Mouse (Mus musculus) urinary bladder, postnatal 25 days (tissue): ENCODE measurements around the gene Nudt2.
A peak's percentile ranks its signal among the peaks of the same experiment; 100 is the strongest.

Source experiments
- DNase-seq: peaks from one replicate; pipeline ENCODE4 v3.0.0; 2022; ENCODE audit warnings: low spot score

Nudt2 gene

GRCm38 (mm10) chr4:41494378-41494777 is 29.4 kb downstream of the Nudt2 start:
- no peak for DNase-seq

GRCm38 (mm10) chr4:41495076-41495475 is 30.1 kb downstream of the Nudt2 start:
- no peak for DNase-seq

GRCm38 (mm10) chr4:41495850-41496249 is 30.9 kb downstream of the Nudt2 start:
- DNase-seq = no peak

- DNase-seq = no peak
These were observed 32.1 kb downstream of the Nudt2 start for GRCm38 (mm10) chr4:41497046-41497445.

GRCm38 (mm10) chr4:41497579-41497978 is 32.6 kb downstream of the Nudt2 start:
- no peak for DNase-seq

- DNase-seq = no peak
These were observed 33.3 kb downstream of the Nudt2 start for GRCm38 (mm10) chr4:41497995-41498845.

GRCm38 (mm10) chr4:41498921-41499391 is 34.0 kb downstream of the Nudt2 start:
- DNase-seq = no peak

GRCm38 (mm10) chr4:41499619-41500018 is 34.7 kb downstream of the Nudt2 start:
- DNase-seq = no peak

GRCm38 (mm10) chr4:41500787-41501186 is 35.8 kb downstream of the Nudt2 start:
- DNase-seq = no peak

- DNase-seq = no peak
These were observed 37.4 kb downstream of the Nudt2 start for GRCm38 (mm10) chr4:41502171-41502940.

- peak; percentile 98 for DNase-seq
These were observed 38.0 kb downstream of the Nudt2 start, which contains the start of gene AI464131 for GRCm38 (mm10) chr4:41502986-41503412. Gene AI464131 (minus strand): TSS chr4:41503076.

- DNase-seq = no peak
These were observed 39.4 kb downstream of the Nudt2 start for GRCm38 (mm10) chr4:41504325-41504724.

- no peak for DNase-seq
These were observed 40.2 kb downstream of the Nudt2 start for GRCm38 (mm10) chr4:41505131-41505551.

- no peak for DNase-seq
These were observed 41.2 kb downstream of the Nudt2 start for GRCm38 (mm10) chr4:41506156-41506555.

GRCm38 (mm10) chr4:41506906-41507305 is 42.0 kb downstream of the Nudt2 start:
- peak; percentile 86 for DNase-seq

GRCm38 (mm10) chr4:41507326-41507924 is 42.5 kb downstream of the Nudt2 start:
- no peak for DNase-seq

- DNase-seq = no peak
These were observed 43.0 kb downstream of the Nudt2 start for GRCm38 (mm10) chr4:41507998-41508397.

- no peak for DNase-seq
These were observed 48.4 kb downstream of the Nudt2 start for GRCm38 (mm10) chr4:41513309-41513708.

GRCm38 (mm10) chr4:41513714-41514113 is 48.8 kb downstream of the Nudt2 start:
- DNase-seq = no peak

- DNase-seq = no peak
These were observed 52.3 kb downstream of the Nudt2 start, which contains the start of gene 1110017D15Rik for GRCm38 (mm10) chr4:41517233-41517632. Gene 1110017D15Rik (minus strand): TSS chr4:41517333.

GRCm38 (mm10) chr4:41518349-41518748 is 53.4 kb downstream of the Nudt2 start:
- DNase-seq = no peak

- DNase-seq = no peak
These were observed 54.2 kb downstream of the Nudt2 start for GRCm38 (mm10) chr4:41519195-41519594.
